Comparison of ENCODE assay signal across 12 mouse cellular contexts in genomic region chr2:52211358-52211899, GRCm38 (mm10).
DNase-seq lines count a peak whose midpoint lies in the region; ATAC-seq and TF ChIP-seq lines count a peak whose summit lies in the region.
"Had no signal": no experiment of that assay in that cellular context is flagged by ENCODE, and none has a peak within 500 bp of the region (broad histone marks: within the 10 kb centered on the region; RNA-seq: fewer than 3 reads in every experiment).

No protein-coding gene starts in this region.

- H3K27ac ChIP-seq in hindbrain, postnatal 0 days, result no peak overlapping the region
- no peak overlapping the region for H3K27ac ChIP-seq in hindbrain, embryonic 14.5 days
- no peak overlapping the region for H3K27ac ChIP-seq in embryonic facial prominence, embryonic 11.5 days (replicated peaks; ENCODE audit: low read depth, low read length)
- H3K27ac ChIP-seq: hindbrain, embryonic 12.5 days; liver, embryonic 13.5 days had no signal

- H3K27me3 ChIP-seq in hindbrain, postnatal 0 days (ENCODE audit: insufficient read depth, low read length), result no peaks in the 10 kb centered on the region
- H3K27me3 ChIP-seq in hindbrain, embryonic 14.5 days (ENCODE audit: control insufficient read depth, insufficient read depth, low read length), result no peaks in the 10 kb centered on the region
- H3K27me3 ChIP-seq in embryonic facial prominence, embryonic 11.5 days (ENCODE audit: control insufficient read depth, insufficient read depth, low read length), result no peaks in the 10 kb centered on the region
- H3K27me3 ChIP-seq: hindbrain, embryonic 12.5 days; liver, embryonic 13.5 days had no signal

- H3K4me1 ChIP-seq in hindbrain, postnatal 0 days (ENCODE audit: insufficient read depth, low read length), result no peaks in the 10 kb centered on the region
- H3K4me1 ChIP-seq in hindbrain, embryonic 14.5 days (replicated peaks; ENCODE audit: control insufficient read depth, insufficient read depth, low read length), result no peaks in the 10 kb centered on the region
- no peaks in the 10 kb centered on the region for H3K4me1 ChIP-seq in embryonic facial prominence, embryonic 11.5 days (ENCODE audit: control insufficient read depth, insufficient read depth, low read length)
- H3K4me1 ChIP-seq: hindbrain, embryonic 12.5 days; liver, embryonic 13.5 days had no signal

- H3K9ac ChIP-seq in hindbrain, postnatal 0 days (replicated peaks; ENCODE audit: low read length), result no peak overlapping the region
- no peak overlapping the region for H3K9ac ChIP-seq in hindbrain, embryonic 14.5 days
- no peak overlapping the region for H3K9ac ChIP-seq in embryonic facial prominence, embryonic 11.5 days (replicated peaks; ENCODE audit: low read length)
- H3K9ac ChIP-seq: hindbrain, embryonic 12.5 days; liver, embryonic 13.5 days had no signal

- TF ChIP-seq CTCF in hindbrain, postnatal 0 days (IDR thresholded peaks at IDR 0.05; ENCODE audit: low read depth), result no peak

- no peak overlapping the region for H3K4me3 ChIP-seq in hindbrain, postnatal 0 days (ENCODE audit: low read length)
- H3K4me3 ChIP-seq in hindbrain, embryonic 14.5 days (replicated peaks; ENCODE audit: low read length), result no peak overlapping the region
- no peak overlapping the region for H3K4me3 ChIP-seq in embryonic facial prominence, embryonic 11.5 days (ENCODE audit: low read depth, low read length)
- H3K4me3 ChIP-seq: hindbrain, embryonic 12.5 days; liver, embryonic 13.5 days had no signal

- no peaks in the 10 kb centered on the region for H3K9me3 ChIP-seq in hindbrain, postnatal 0 days (ENCODE audit: low read length)
- H3K9me3 ChIP-seq in hindbrain, embryonic 14.5 days (ENCODE audit: control insufficient read depth, low read length), result no peaks in the 10 kb centered on the region
- no peaks in the 10 kb centered on the region for H3K9me3 ChIP-seq in embryonic facial prominence, embryonic 11.5 days (replicated peaks; ENCODE audit: control insufficient read depth, low read length)
- H3K9me3 ChIP-seq: G1E; hindbrain, embryonic 12.5 days; liver, embryonic 13.5 days had no signal

- no peak overlapping the region for H3K4me2 ChIP-seq in hindbrain, postnatal 0 days (ENCODE audit: low read depth, low read length)
- H3K4me2 ChIP-seq in hindbrain, embryonic 14.5 days (replicated peaks), result no peak overlapping the region
- no peak overlapping the region for H3K4me2 ChIP-seq in embryonic facial prominence, embryonic 11.5 days (ENCODE audit: low read depth, low read length)
- H3K4me2 ChIP-seq: hindbrain, embryonic 12.5 days; liver, embryonic 13.5 days had no signal

- peak; percentile 43 for DNase-seq in adrenal gland, adult 2 months
- no peak for DNase-seq in adrenal gland, postnatal 4 days (ENCODE audit: low spot score in 2 of 2)
- DNase-seq in hindbrain, postnatal 0 days (ENCODE audit: low spot score), result peak; percentile 11
- no peak for DNase-seq in hindbrain, embryonic 14.5 days (ENCODE audit: low spot score)
- peak; percentile 12 for DNase-seq in ZHBTc4 (ENCODE audit: low read depth, low spot score)
- peak; percentile 15 for DNase-seq in embryonic facial prominence, embryonic 11.5 days (ENCODE audit: low spot score)
- DNase-seq in left cerebral cortex, adult 8-10 months (ENCODE audit: low spot score in 2 of 2), result no peak
- DNase-seq: gastrocnemius, postnatal 14 days; liver, embryonic 13.5 days had no signal

- 51% methylated on average over 5 of the region's 5 CpGs for WGBS in hindbrain, postnatal 0 days
- 66% methylated on average over 5 of the region's 5 CpGs for WGBS in hindbrain, embryonic 14.5 days
- 44% methylated on average over 5 of the region's 5 CpGs for WGBS in embryonic facial prominence, embryonic 11.5 days

- H3K36me3 ChIP-seq in hindbrain, postnatal 0 days (ENCODE audit: insufficient read depth, low read length), result no peaks in the 10 kb centered on the region
- no peaks in the 10 kb centered on the region for H3K36me3 ChIP-seq in hindbrain, embryonic 14.5 days (replicated peaks; ENCODE audit: control insufficient read depth, insufficient read depth)
- H3K36me3 ChIP-seq in embryonic facial prominence, embryonic 11.5 days (replicated peaks; ENCODE audit: control insufficient read depth, insufficient read depth, low read depth, low read length), result no peaks in the 10 kb centered on the region
- H3K36me3 ChIP-seq: G1E; hindbrain, embryonic 12.5 days; liver, embryonic 13.5 days had no signal

- peak; percentile 45; the same call in 1 of the 2 replicates for ATAC-seq in hindbrain, postnatal 0 days
- ATAC-seq in hindbrain, embryonic 14.5 days (ENCODE audit: low FRiP score), result no peak
- ATAC-seq in embryonic facial prominence, embryonic 11.5 days (replicated peaks; ENCODE audit: insufficient number of reproducible peaks, low FRiP score, low TSS enrichment, low read depth), result no peak
- no peak for ATAC-seq in megakaryocyte-erythroid progenitor cell, adult 5-6 weeks (replicated peaks; ENCODE audit: low FRiP score, low TSS enrichment, poor library complexity, severe bottlenecking)

Comparison
In these comparisons a context has a peak if more than half of its experiments do, and no peak if none do; other contexts are left out.
1. DNase-seq: peak in adrenal gland, adult 2 months (single experiment), hindbrain, postnatal 0 days (single experiment), ZHBTc4 (single experiment) and embryonic facial prominence, embryonic 11.5 days (single experiment); none in adrenal gland, postnatal 4 days (0 of 2), hindbrain, embryonic 14.5 days (single experiment) and left cerebral cortex, adult 8-10 months (0 of 2).